ENCODE assay signal across 9 mouse cellular contexts in genomic region chr12:85532613-85533460, GRCm38 (mm10). TPM values are rescaled to one million over a fixed set of nuclear protein-coding genes. Genes with fewer than 3 reads are reported as not detected.
A peak's percentile ranks its signal among the peaks of the same experiment; 100 is the strongest.
DNase-seq lines count a peak whose midpoint lies in the region; ATAC-seq lines count a peak whose summit lies in the region.
"Had no signal": no experiment of that assay in that cellular context is flagged by ENCODE, and none has a peak within 500 bp of the region (broad histone marks: within the 10 kb centered on the region; RNA-seq: fewer than 3 reads in every experiment).

No protein-coding gene starts in this region.

- no peak overlapping the region for H3K9ac ChIP-seq in kidney, embryonic 14.5 days (ENCODE audit: low read depth, low read length)
- H3K9ac ChIP-seq: hindbrain, embryonic 15.5 days had no signal

- ATAC-seq in kidney, embryonic 14.5 days (ENCODE audit: low FRiP score, low TSS enrichment), result no peak
- peak; percentile 14; the same call in 1 of the 2 replicates for ATAC-seq in neutrophil, adult 5-6 weeks (ENCODE audit: extremely low read depth, insufficient number of reproducible peaks, low FRiP score, poor library complexity, severe bottlenecking)

- H3K4me1 ChIP-seq in kidney, embryonic 14.5 days (ENCODE audit: control insufficient read depth, insufficient read depth, low read length), result 0 out of 2 replicates have a peak, but pooled peaks cover 2% of the 10 kb centered on the region
- H3K4me1 ChIP-seq: hindbrain, embryonic 15.5 days had no signal

- 60% methylated on average over 14 of the region's 14 CpGs for WGBS in kidney, embryonic 14.5 days

- H3K27ac ChIP-seq in kidney, embryonic 14.5 days (ENCODE audit: low read depth, low read length), result no peak overlapping the region
- H3K27ac ChIP-seq: hindbrain, embryonic 15.5 days had no signal

- no peaks in the 10 kb centered on the region for H3K9me3 ChIP-seq in kidney, embryonic 14.5 days (ENCODE audit: control insufficient read depth, low read length)
- H3K9me3 ChIP-seq: hindbrain, embryonic 15.5 days had no signal

- DNase-seq in kidney, adult 11 months, result peak; percentile 82
- peak; percentile 14 for DNase-seq in NIH3T3 (ENCODE audit: low read depth)
- peak; percentile 23 for DNase-seq in gonadal fat pad, adult 2 months (ENCODE audit: low read depth)
- peak; percentile 91 for DNase-seq in kidney, postnatal 14 days
- DNase-seq in frontal cortex, postnatal 25 days (ENCODE audit: low spot score in 2 of 2), result no peak
- no peak for DNase-seq in embryo, embryonic 11 days

- no peaks in the 10 kb centered on the region for H3K36me3 ChIP-seq in kidney, embryonic 14.5 days (ENCODE audit: control insufficient read depth, insufficient read depth, low read length)
- H3K36me3 ChIP-seq: hindbrain, embryonic 15.5 days had no signal

- no peak overlapping the region for H3K4me2 ChIP-seq in kidney, embryonic 14.5 days (replicated peaks; ENCODE audit: low read depth, low read length)
- H3K4me2 ChIP-seq: hindbrain, embryonic 15.5 days had no signal

- H3K27me3 ChIP-seq in kidney, embryonic 14.5 days (ENCODE audit: control insufficient read depth, insufficient read depth, low read length), result no peaks in the 10 kb centered on the region
- H3K27me3 ChIP-seq: hindbrain, embryonic 15.5 days had no signal

- no peak overlapping the region for H3K4me3 ChIP-seq in kidney, embryonic 14.5 days (ENCODE audit: low read length)
- H3K4me3 ChIP-seq: hindbrain, embryonic 15.5 days had no signal

RNA-seq across cellular contexts. Expression of gene Fos, which starts 59.1 kb away (rescaled TPM):
- polyA plus RNA-seq in kidney, embryonic 14.5 days (2014; fragmentation: Nextera tagmentation; extraction: Ambion mirVana), result 1.6 and 3.0 TPM in 2 replicates
- 8.1 and 16.6 TPM in 2 replicates for polyA plus RNA-seq in gonadal fat pad, adult 2 months (2012; rRNA removed)
- 1,256 and 1,280 TPM in 2 replicates for total RNA-seq in neutrophil, adult 5-6 weeks (2017)

Comparison
In these comparisons a context has a peak if more than half of its experiments do, and no peak if none do; other contexts are left out.
1. DNase-seq: peak in kidney, adult 11 months (single experiment), NIH3T3 (single experiment), gonadal fat pad, adult 2 months (single experiment) and kidney, postnatal 14 days (single experiment); none in frontal cortex, postnatal 25 days (0 of 2) and embryo, embryonic 11 days (single experiment).